Mouse (Mus musculus) limb, embryonic 13.5 days (tissue): ENCODE measurements around the gene Cd302. TPM values are rescaled to one million over a fixed set of nuclear protein-coding genes. Genes with fewer than 3 reads are reported as not detected.
A peak's percentile ranks its signal among the peaks of the same experiment; 100 is the strongest.

ENCODE experiments used
- ATAC-seq: fragments of 200-750 bp; cut with Nextera tagmentation; 2 replicates; pipeline ENCODE4 v1.8.0; 2017; ENCODE audit warnings: low read depth, moderate number of reproducible peaks, moderate TSS enrichment; ENCODE audit not compliant: low FRiP score
- H3K27ac ChIP-seq: fragments of 300-500 bp; sonication (generic); 2 replicates; pipeline ENCODE4 v1.5.1; 2015; ENCODE audit warnings: inconsistent platforms, mild to moderate bottlenecking, moderate library complexity
- H3K27me3 ChIP-seq: fragments of 300-500 bp; sonication (generic); 2 replicates; pipeline ENCODE4 v1.6.1; 2015; ENCODE audit warnings: mild to moderate bottlenecking, inconsistent platforms
- H3K36me3 ChIP-seq: fragments of 300-500 bp; sonication (generic); 2 replicates; pipeline ENCODE4 v1.6.1; 2015; ENCODE audit warnings: inconsistent platforms, mild to moderate bottlenecking, moderate library complexity
- H3K4me1 ChIP-seq: fragments of 300-500 bp; sonication (generic); 2 replicates; pipeline ENCODE4 v1.6.1; 2015; ENCODE audit warnings: inconsistent platforms
- H3K4me2 ChIP-seq: fragments of 300-500 bp; sonication (generic); replicated peaks from 2 replicates; pipeline ENCODE4 v1.6.1; 2015; ENCODE audit warnings: inconsistent platforms, mild to moderate bottlenecking, moderate library complexity
- H3K4me3 ChIP-seq: fragments of 300-500 bp; sonication (generic); 2 replicates; pipeline ENCODE4 v1.5.1; 2015; ENCODE audit warnings: moderate library complexity, mild to moderate bottlenecking, inconsistent platforms
- H3K9ac ChIP-seq: fragments of 300-500 bp; sonication (generic); 2 replicates; pipeline ENCODE4 v1.6.1; 2015; ENCODE audit warnings: mild to moderate bottlenecking, inconsistent platforms
- H3K9me3 ChIP-seq: fragments of 300-500 bp; sonication (generic); 2 replicates; pipeline ENCODE4 v1.6.1; 2016; ENCODE audit warnings: inconsistent platforms
- WGBS: fragments of 180-500 bp; shearing (Covaris S2); methylation state at CpG from one replicate; pipeline ENCODE4 v1.1.7; 2015; 5-methylcytosine and 5-hydroxymethylcytosine counted together
- polyA plus RNA-seq: library from polyadenylated mRNA; unstranded; fragments of >200 nt; fragmentation: Nextera tagmentation; extraction: Ambion mirVana; gene quantifications from 2 replicates; pipeline ENCODE4 v1.2.1, GENCODE M21; 2015

Gene Cd302
- polyA plus RNA-seq, 1 experiment from 2014 or later = 43.8 TPM

- Histone ChIP-seq H3K9ac (no peak overlapping the region), H3K4me3 (no peak overlapping the region), H3K4me2 (no peak overlapping the region), H3K27ac (no peak overlapping the region), H3K4me1 (no peaks in the 10 kb centered on the region), H3K27me3 (no peaks in the 10 kb centered on the region), H3K9me3 (0 out of 2 replicates have a peak, but pooled peaks cover 4% of the 10 kb centered on the region), H3K36me3 (peaks cover 40% of the 10 kb centered on the region)
- no peak; the same call in 1 of the 2 replicates for ATAC-seq
- 89% methylated on average over 4 of the region's 4 CpGs for WGBS
Observed at GRCm38 (mm10) chr2:60252782-60253181, 31.5 kb downstream of the Cd302 start.

GRCm38 (mm10) chr2:60234506-60234905 is 49.8 kb downstream of the Cd302 start:
- H3K4me2 ChIP-seq = no peak overlapping the region
- no peak overlapping the region for H3K27ac ChIP-seq
- H3K36me3 ChIP-seq = peaks cover 83% of the 10 kb centered on the region
- no peaks in the 10 kb centered on the region for H3K9me3 ChIP-seq
- H3K4me3 ChIP-seq = no peak overlapping the region
- 83% methylated on average over 7 of the region's 7 CpGs for WGBS
- no peak overlapping the region for H3K9ac ChIP-seq
- no peaks in the 10 kb centered on the region for H3K4me1 ChIP-seq
- ATAC-seq = no peak
- no peaks in the 10 kb centered on the region for H3K27me3 ChIP-seq

- H3K27ac ChIP-seq = no peak overlapping the region
- H3K36me3 ChIP-seq = peaks cover 72% of the 10 kb centered on the region
- no peak overlapping the region for H3K4me3 ChIP-seq
- no peaks in the 10 kb centered on the region for H3K9me3 ChIP-seq
- H3K4me2 ChIP-seq = no peak overlapping the region
- no peak for ATAC-seq
- H3K27me3 ChIP-seq = no peaks in the 10 kb centered on the region
- 32% methylated on average over 2 of the region's 2 CpGs for WGBS
- H3K9ac ChIP-seq = no peak overlapping the region
- no peaks in the 10 kb centered on the region for H3K4me1 ChIP-seq
Observed at GRCm38 (mm10) chr2:60233147-60233546, 51.1 kb downstream of the Cd302 start.

GRCm38 (mm10) chr2:60230361-60230760 is 53.9 kb downstream of the Cd302 start:
- H3K9ac ChIP-seq = no peak overlapping the region
- 91% methylated on average over 2 of the region's 2 CpGs for WGBS
- no peak for ATAC-seq
- H3K27ac ChIP-seq = no peak overlapping the region
- H3K36me3 ChIP-seq = peaks cover 49% of the 10 kb centered on the region
- H3K4me2 ChIP-seq = no peak overlapping the region
- H3K4me1 ChIP-seq = no peaks in the 10 kb centered on the region
- H3K4me3 ChIP-seq = no peak overlapping the region
- H3K9me3 ChIP-seq = no peaks in the 10 kb centered on the region
- no peaks in the 10 kb centered on the region for H3K27me3 ChIP-seq

- H3K27me3 ChIP-seq = no peaks in the 10 kb centered on the region
- 86% methylated on average over 1 of the region's 1 CpGs for WGBS
- no peak overlapping the region for H3K4me3 ChIP-seq
- H3K36me3 ChIP-seq = peaks cover 35% of the 10 kb centered on the region
- no peak overlapping the region for H3K27ac ChIP-seq
- ATAC-seq = no peak
- no peaks in the 10 kb centered on the region for H3K4me1 ChIP-seq
- no peaks in the 10 kb centered on the region for H3K9me3 ChIP-seq
- no peak overlapping the region for H3K4me2 ChIP-seq
- no peak overlapping the region for H3K9ac ChIP-seq
Observed at GRCm38 (mm10) chr2:60228470-60228869, 55.8 kb downstream of the Cd302 start.

- Histone ChIP-seq H3K27ac (no peak overlapping the region), H3K27me3 (no peaks in the 10 kb centered on the region), H3K36me3 (no peaks in the 10 kb centered on the region), H3K9ac (no peak overlapping the region), H3K9me3 (no peaks in the 10 kb centered on the region), H3K4me1 (peaks cover 8% of the 10 kb centered on the region), H3K4me3 (no peak overlapping the region), H3K4me2 (no peak overlapping the region)
- WGBS = 71% methylated on average over 1 of the region's 1 CpGs
- no peak for ATAC-seq
Observed at GRCm38 (mm10) chr2:60223489-60223888, 60.8 kb downstream of the Cd302 start.

GRCm38 (mm10) chr2:60221954-60222353 is 62.3 kb downstream of the Cd302 start:
- Histone ChIP-seq H3K9ac (no peak overlapping the region), H3K4me3 (no peak overlapping the region), H3K27me3 (no peaks in the 10 kb centered on the region), H3K36me3 (peaks cover 8% of the 10 kb centered on the region; the same call in 1 of the 2 replicates), H3K9me3 (no peaks in the 10 kb centered on the region), H3K4me1 (peaks cover 8% of the 10 kb centered on the region), H3K27ac (no peak overlapping the region), H3K4me2 (no peak overlapping the region)
- no peak for ATAC-seq
- WGBS = 79% methylated on average over 2 of the region's 2 CpGs

GRCm38 (mm10) chr2:60221236-60221635 is 63.1 kb downstream of the Cd302 start:
- no peak overlapping the region for H3K4me3 ChIP-seq
- peaks cover 13% of the 10 kb centered on the region for H3K4me1 ChIP-seq
- no peak for ATAC-seq
- 72% methylated on average over 6 of the region's 6 CpGs for WGBS
- H3K9ac ChIP-seq = no peak overlapping the region
- H3K9me3 ChIP-seq = no peaks in the 10 kb centered on the region
- no peak overlapping the region for H3K4me2 ChIP-seq
- H3K36me3 ChIP-seq = peaks cover 8% of the 10 kb centered on the region; the same call in 1 of the 2 replicates
- no peak overlapping the region for H3K27ac ChIP-seq
- H3K27me3 ChIP-seq = no peaks in the 10 kb centered on the region

- Histone ChIP-seq H3K4me2 (no peak overlapping the region), H3K36me3 (peaks cover 14% of the 10 kb centered on the region), H3K9me3 (no peaks in the 10 kb centered on the region), H3K9ac (no peak overlapping the region), H3K4me3 (no peak overlapping the region), H3K27me3 (no peaks in the 10 kb centered on the region), H3K4me1 (peaks cover 30% of the 10 kb centered on the region), H3K27ac (no peak overlapping the region)
- ATAC-seq = no peak
- WGBS = 90% methylated on average over 6 of the region's 6 CpGs
Observed at GRCm38 (mm10) chr2:60217620-60218019, 66.7 kb downstream of the Cd302 start.

- H3K27ac ChIP-seq = no peak overlapping the region
- H3K4me1 ChIP-seq = peaks cover 37% of the 10 kb centered on the region
- no peaks in the 10 kb centered on the region for H3K9me3 ChIP-seq
- H3K4me2 ChIP-seq = no peak overlapping the region
- no peak overlapping the region for H3K4me3 ChIP-seq
- peaks cover 17% of the 10 kb centered on the region for H3K36me3 ChIP-seq
- H3K27me3 ChIP-seq = no peaks in the 10 kb centered on the region
- 87% methylated on average over 4 of the region's 4 CpGs for WGBS
- no peak overlapping the region for H3K9ac ChIP-seq
- ATAC-seq = no peak
Observed at GRCm38 (mm10) chr2:60216547-60217153, 67.6 kb downstream of the Cd302 start.

- 95% methylated on average over 2 of the region's 2 CpGs for WGBS
- no peak overlapping the region for H3K4me2 ChIP-seq
- H3K4me1 ChIP-seq = peaks cover 40% of the 10 kb centered on the region
- no peaks in the 10 kb centered on the region for H3K9me3 ChIP-seq
- H3K4me3 ChIP-seq = no peak overlapping the region
- H3K36me3 ChIP-seq = peaks cover 24% of the 10 kb centered on the region
- H3K27ac ChIP-seq = no peak overlapping the region
- no peaks in the 10 kb centered on the region for H3K27me3 ChIP-seq
- no peak overlapping the region for H3K9ac ChIP-seq
- no peak for ATAC-seq
Observed at GRCm38 (mm10) chr2:60214683-60215082, 69.6 kb downstream of the Cd302 start.

GRCm38 (mm10) chr2:60212488-60212887 is 71.8 kb downstream of the Cd302 start:
- Histone ChIP-seq H3K36me3 (peaks cover 20% of the 10 kb centered on the region), H3K9ac (no peak overlapping the region), H3K4me3 (no peak overlapping the region), H3K4me2 (no peak overlapping the region), H3K9me3 (no peaks in the 10 kb centered on the region), H3K27me3 (no peaks in the 10 kb centered on the region), H3K4me1 (peaks cover 48% of the 10 kb centered on the region), H3K27ac (no peak overlapping the region)
- no peak for ATAC-seq

GRCm38 (mm10) chr2:60210821-60211220 is 73.5 kb downstream of the Cd302 start:
- H3K9ac ChIP-seq = peak overlapping the region; percentile 92
- peak overlapping the region; percentile 83 for H3K4me2 ChIP-seq
- peaks cover 43% of the 10 kb centered on the region for H3K4me1 ChIP-seq
- ATAC-seq = no peak
- H3K36me3 ChIP-seq = peaks cover 21% of the 10 kb centered on the region
- H3K27ac ChIP-seq = no peak overlapping the region
- H3K4me3 ChIP-seq = peak overlapping the region; percentile 90
- 21% methylated on average over 5 of the region's 5 CpGs for WGBS
- H3K9me3 ChIP-seq = no peaks in the 10 kb centered on the region
- H3K27me3 ChIP-seq = no peaks in the 10 kb centered on the region
